Mouse (Mus musculus) cerebellum, postnatal 36 days (tissue): ENCODE measurements around the gene Gse1.

ENCODE experiments used
- DNase-seq, 2 experiments: peaks; one replicate each; pipeline ENCODE4 v3.0.0; 2021 to 2022; ENCODE audit warnings: mixed read lengths in 2 of 2

The Gse1 gene

DNA sequence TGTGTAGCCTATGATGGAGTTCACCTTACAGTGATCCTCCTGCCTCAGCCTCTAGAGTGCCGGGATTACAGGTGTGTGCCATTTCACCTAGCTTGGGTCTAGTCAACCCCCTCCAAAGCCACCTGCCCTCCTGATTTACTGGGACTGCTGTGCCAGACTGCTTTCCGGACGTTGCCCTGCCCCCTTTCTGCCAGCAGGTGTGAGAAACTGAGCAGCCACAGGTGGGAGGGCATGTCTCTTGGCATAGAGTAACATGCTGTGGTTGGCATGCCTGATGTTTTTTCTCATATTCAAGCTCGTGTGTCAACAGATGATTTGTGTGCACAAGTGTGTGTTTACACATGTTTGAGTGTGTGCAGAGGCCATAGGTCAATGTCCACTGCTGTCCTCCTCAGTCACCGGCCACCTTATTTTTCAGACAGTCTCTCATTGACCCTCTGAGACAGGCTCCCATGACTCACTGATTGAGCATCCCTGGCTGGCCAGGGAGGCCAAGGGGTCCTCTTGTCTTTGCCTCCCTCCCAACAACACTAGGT lies 15.7 kb downstream of the Gse1 start:
- no peak for DNase-seq

- DNase-seq: no peak
These were observed 16.3 kb downstream of the Gse1 start for GRCm38 (mm10) chr8:120244553-120244952.

- no peak for DNase-seq
These were observed 19.4 kb downstream of the Gse1 start for GRCm38 (mm10) chr8:120247618-120248017.

GRCm38 (mm10) chr8:120248031-120248430 lies 19.8 kb downstream of the Gse1 start:
- DNase-seq: no peak

DNA sequence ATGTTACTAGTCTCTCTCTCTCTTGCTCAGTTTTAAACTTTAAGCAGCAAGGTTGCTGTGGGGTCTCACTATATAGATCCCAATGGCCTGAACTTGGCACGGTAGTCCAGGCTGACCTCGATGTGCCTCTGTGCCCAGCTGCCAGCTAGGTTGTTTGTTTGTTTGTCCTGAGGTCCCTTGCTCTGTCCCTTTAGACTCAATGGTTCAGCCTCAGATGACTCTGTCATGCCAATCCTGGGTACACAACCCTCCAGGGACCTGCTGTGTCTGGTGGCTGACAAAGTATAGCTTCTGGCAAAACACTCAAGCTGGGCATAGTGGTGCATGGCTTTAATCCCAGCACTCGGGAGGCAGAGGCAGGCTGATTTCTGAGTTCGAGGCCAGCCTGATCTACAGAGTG lies 20.2 kb downstream of the Gse1 start:
- DNase-seq: no peak

- DNase-seq: no peak
These were observed 21.6 kb downstream of the Gse1 start for GRCm38 (mm10) chr8:120249800-120250336.

DNA sequence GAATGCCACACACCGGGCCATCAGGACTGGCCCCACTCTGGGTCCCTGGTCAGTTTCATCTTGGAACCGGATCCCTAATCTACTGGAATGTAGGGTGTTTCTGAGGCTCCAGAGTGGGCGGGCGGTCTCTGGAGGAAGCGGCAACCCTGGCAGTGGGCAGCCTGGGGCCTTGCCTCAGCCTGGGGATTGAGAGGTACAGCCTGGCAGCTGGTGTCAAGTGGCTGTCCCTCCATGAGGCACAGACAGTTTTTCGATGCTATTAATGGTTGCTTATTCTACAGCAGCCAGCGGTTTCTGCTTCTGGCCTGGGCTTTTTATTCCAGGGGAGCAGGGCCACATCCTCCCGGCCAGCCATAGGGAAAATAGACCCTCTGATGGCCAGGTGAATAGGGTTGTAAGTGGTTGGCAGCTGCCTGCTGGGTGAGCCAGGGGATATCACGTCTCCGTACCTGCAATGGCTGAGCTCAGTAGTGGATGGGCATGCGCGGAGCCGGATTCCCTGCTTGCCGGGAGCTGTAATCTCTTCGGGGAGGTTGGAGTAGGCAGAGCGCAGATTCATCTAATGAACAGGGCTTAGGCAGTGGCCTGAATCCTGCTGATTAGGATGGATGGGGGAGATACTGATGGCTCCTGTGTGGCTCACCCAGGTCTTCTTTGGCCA lies 22.6 kb downstream of the Gse1 start:
- no peak for DNase-seq

DNA sequence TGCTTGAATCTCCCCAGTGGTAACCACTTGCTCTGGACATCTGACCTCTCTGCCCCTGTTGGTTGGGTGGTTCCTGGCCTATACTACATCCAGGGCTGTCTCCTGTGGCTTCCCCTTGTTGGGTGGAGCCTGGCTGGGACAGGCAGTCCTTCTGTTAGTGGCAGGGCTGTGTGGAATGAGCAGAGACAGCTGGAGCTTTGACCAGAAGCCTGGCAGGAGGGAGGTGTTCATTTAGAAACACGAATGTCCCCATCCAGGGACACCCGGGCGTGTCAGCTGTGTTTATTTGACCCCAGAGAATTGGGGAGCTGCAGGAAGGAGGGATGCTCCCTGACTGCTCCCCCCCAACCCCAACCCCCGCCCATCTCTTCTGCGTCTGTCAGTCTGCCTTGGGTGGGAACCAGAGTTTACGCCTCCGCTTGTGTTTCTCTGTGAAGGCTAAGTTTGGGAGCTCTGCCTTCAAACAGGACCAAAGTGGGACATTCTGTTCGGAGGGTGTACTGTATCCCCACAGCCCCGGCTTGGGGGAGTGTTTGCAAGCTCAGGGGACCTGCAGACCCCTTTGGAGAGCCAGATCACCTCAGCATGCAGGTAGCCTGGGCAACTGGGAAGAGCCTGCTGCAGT lies 23.3 kb downstream of the Gse1 start:
- DNase-seq: no peak

DNA sequence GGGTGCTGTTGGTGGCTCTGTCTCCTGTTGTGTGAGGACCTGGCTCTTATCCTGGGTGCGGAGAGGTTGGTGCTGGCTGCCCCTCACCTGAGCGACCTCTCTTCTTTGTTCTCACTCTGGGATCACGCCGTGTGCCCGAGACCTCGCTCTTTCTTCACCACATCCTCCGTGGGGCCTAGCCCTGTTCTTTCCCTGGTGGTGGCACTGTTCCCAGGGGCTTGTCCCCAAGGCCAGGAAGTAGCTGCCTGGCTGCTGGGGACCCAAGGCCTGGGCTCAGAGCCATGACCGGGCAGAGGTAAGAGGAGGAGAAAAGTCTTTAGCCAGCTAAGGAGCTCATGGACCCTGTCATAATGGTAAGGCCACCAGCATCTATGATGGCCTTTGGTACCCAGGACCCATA lies 25.4 kb downstream of the Gse1 start:
- no peak for DNase-seq

GRCm38 (mm10) chr8:120255406-120255987 lies 27.2 kb downstream of the Gse1 start:
- DNase-seq: no peak

- no peak for DNase-seq
These were observed 28.7 kb downstream of the Gse1 start for GRCm38 (mm10) chr8:120256958-120257357.

- no peak for DNase-seq
These were observed 30.9 kb downstream of the Gse1 start for GRCm38 (mm10) chr8:120259206-120259605.

- no peak for DNase-seq
These were observed 32.4 kb downstream of the Gse1 start for GRCm38 (mm10) chr8:120260677-120261076.

DNA sequence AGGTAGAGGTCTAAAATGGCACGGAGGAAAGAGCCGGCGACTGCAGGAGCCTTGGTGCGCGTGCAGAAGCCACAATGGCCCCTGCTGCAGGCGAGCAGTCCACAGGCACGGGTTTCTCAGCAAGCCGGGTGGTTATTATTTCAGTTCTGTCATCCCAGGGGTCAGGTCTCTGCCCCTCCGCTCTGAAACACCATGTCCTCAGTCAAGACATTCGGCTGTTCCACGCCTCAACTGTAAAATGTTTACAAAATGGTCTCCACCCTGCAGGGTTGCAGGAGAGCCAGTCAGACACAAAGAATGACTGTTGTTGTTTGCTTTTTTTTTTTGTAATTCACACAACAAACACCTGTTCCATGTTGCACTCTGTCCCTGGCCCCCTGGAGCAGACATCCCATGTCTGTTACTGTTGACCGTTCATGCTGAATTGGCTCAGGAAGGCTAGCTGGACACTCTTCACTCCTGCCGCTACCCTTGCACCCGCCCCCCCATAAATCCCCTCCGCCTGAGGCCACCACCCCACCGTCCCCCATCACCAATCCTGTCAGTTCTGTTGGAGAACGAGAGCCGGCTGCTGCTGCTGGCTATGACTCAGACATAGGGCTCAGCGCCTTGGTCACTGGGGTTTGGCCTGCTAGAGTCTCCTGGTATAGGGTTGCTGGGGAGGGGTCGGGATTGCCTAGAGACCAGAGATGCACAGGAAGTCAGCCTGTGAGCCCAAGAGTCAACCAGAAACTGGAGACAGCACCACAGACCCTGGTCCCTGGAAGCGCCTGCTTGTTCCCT lies 33.3 kb downstream of the Gse1 start:
- no peak for DNase-seq

DNA sequence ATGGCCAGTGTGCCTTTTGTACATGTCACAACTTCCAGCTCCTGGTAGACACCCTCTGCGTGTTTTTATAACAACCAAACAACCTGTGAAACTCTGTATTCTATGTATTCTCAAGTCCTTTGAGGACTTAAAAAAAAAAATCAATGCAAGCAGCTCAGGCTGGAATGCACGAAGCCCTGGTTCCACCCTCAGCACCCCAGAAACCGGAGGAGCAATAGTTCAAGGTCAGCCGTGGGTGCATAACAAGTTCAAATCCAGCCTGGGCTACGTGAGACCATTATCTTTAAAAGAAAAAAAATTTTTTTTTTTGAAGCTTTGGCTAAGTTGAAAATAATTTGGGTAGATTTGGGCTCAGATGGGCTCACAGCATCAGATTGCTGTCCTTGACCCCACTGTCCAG lies 35.6 kb downstream of the Gse1 start:
- no peak for DNase-seq

- DNase-seq: no peak
These were observed 36.2 kb downstream of the Gse1 start for GRCm38 (mm10) chr8:120264388-120264943.

DNA sequence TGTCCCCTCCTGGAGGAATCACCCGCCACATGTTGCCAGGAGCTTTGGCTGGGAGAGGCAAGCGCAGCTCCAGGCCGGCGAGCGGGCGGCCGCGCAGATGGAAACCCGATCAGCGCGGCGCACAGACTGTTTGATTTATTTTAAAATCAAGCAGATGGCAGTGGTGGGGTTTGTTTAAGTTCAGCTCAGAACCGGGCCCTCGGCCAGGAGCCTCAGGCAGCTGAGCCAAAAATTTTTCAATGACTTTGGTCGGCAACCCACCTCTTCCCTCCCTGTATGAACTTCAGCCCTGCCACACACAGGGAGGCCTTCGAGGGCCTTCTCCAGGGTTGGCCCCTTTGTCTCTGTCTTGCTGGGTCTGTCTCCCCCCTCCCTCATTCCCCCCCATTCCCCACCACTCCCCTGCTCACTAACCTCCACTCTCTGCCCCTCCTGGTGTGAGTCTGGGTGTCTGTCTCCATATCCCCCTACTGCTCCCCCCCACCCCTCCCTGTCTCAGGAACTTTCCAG lies 36.7 kb downstream of the Gse1 start:
- DNase-seq: peak; percentile 61 to 74

GRCm38 (mm10) chr8:120265471-120265870 lies 37.2 kb downstream of the Gse1 start:
- no peak for DNase-seq

DNA sequence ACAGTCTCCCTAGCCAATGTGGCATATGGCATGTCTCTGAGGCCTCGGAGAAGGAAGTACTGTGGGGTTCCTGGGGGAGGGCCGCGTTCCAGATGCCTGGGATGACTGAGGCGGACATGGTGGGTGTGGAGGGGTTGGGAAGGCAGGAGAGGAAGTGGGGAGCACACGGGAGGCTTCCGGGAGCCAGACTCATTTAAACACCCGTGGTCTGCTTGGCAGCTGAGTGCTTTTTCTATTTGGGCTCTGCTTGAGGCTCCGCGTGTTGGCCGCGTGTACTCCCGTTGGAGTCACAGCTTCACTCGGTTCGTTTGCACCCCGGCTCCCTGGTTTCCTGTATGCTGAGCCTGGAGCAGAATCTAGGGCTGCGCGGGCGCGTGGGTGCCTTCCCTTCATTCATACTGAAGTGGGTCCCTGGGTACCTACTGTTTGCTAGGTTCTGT lies 40.3 kb downstream of the Gse1 start:
- peak; percentile 47 to 49 for DNase-seq

GRCm38 (mm10) chr8:120270449-120270848 lies 42.2 kb downstream of the Gse1 start:
- peak; percentile 64 to 65 for DNase-seq

- no peak for DNase-seq
These were observed 45.2 kb downstream of the Gse1 start for GRCm38 (mm10) chr8:120273430-120273829.
